Mouse (Mus musculus): ENCODE measurements around the gene Trabd2b. TPM values are rescaled to one million over a fixed set of nuclear protein-coding genes. Genes with fewer than 3 reads are reported as not detected.

Gene Trabd2b
- polyA plus RNA-seq, 1 experiment from 2014 or later: 0.65 TPM

DNA sequence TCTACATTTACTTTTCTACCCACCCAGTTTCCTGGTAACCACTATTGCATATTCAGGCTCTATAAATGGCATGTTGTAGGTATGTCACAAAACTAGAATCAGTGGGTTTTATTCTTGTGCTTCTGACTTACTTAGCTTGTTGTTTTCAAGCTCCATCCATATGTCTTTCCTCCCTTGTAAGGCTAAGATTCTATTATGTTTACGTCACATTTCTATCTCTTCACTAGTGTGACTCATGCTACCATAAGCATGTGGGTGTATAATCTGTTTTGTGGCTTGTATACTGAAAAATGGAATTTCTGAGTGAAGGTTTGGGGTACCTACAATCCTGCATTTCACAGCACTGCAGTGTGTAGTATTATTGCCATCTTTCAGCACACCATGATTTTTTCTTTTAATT lies 32.2 kb upstream of the Trabd2b start:
- ATAC-seq (replicated peaks): no peak
- no peak overlapping the region for H3K4me3 ChIP-seq
- no peaks in the 10 kb centered on the region for H3K36me3 ChIP-seq (replicated peaks)
- H3K9ac ChIP-seq: no peak overlapping the region
- no peaks in the 10 kb centered on the region for H3K9me3 ChIP-seq
- no peak overlapping the region for H3K27ac ChIP-seq
- H3K27me3 ChIP-seq (replicated peaks): no peaks in the 10 kb centered on the region
- WGBS: 93% methylated on average over 1 of the region's 1 CpGs
- no peaks in the 10 kb centered on the region for H3K4me1 ChIP-seq
- no peak overlapping the region for H3K4me2 ChIP-seq

GRCm38 (mm10) chr4:114377531-114377930 lies 29.0 kb upstream of the Trabd2b start:
- ATAC-seq (replicated peaks): no peak
- no peak overlapping the region for H3K9ac ChIP-seq
- no peak overlapping the region for H3K27ac ChIP-seq
- H3K27me3 ChIP-seq (replicated peaks): no peaks in the 10 kb centered on the region
- no peaks in the 10 kb centered on the region for H3K4me1 ChIP-seq
- H3K9me3 ChIP-seq: no peaks in the 10 kb centered on the region
- H3K36me3 ChIP-seq (replicated peaks): no peaks in the 10 kb centered on the region
- WGBS: 90% methylated on average over 11 of the region's 11 CpGs
- no peak overlapping the region for H3K4me3 ChIP-seq
- no peak overlapping the region for H3K4me2 ChIP-seq

GRCm38 (mm10) chr4:114378512-114378911 lies 28.0 kb upstream of the Trabd2b start:
- no peak overlapping the region for H3K4me3 ChIP-seq
- no peaks in the 10 kb centered on the region for H3K9me3 ChIP-seq
- H3K9ac ChIP-seq: no peak overlapping the region
- H3K4me1 ChIP-seq: no peaks in the 10 kb centered on the region
- no peaks in the 10 kb centered on the region for H3K36me3 ChIP-seq (replicated peaks)
- 79% methylated on average over 7 of the region's 7 CpGs for WGBS
- no peak overlapping the region for H3K4me2 ChIP-seq
- no peak overlapping the region for H3K27ac ChIP-seq
- no peaks in the 10 kb centered on the region for H3K27me3 ChIP-seq (replicated peaks)
- ATAC-seq (replicated peaks): no peak

DNA sequence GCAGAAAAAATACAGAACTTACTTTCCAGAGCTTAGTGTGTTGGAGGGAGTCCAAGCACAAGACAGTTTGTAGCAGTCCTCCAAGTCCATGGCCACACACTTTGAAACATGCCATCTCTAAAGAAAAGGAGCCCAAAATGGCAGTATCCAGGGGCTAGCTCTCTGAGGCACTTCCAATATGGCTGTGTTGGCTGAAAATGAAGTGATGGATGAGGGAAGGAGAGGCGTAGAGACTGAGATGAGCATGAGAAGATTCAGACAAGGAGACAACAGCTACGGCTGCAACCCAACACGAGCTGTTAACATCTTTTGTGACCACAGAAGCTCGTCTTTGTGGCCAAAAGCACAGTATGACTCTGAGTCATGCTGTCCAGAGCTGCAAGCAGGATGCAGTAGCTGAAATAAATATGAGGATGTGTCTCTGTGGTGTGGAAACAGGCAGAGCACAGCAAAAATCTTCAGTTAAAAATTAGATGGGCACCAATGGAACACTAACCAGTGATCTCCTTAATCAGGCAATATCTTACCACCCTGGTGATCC lies 27.0 kb upstream of the Trabd2b start:
- no peak for ATAC-seq (replicated peaks)
- Histone ChIP-seq H3K9ac (no peak overlapping the region), H3K4me3 (no peak overlapping the region), H3K27ac (no peak overlapping the region), H3K36me3 (replicated peaks) (no peaks in the 10 kb centered on the region), H3K4me2 (no peak overlapping the region), H3K4me1 (no peaks in the 10 kb centered on the region), H3K9me3 (no peaks in the 10 kb centered on the region), H3K27me3 (replicated peaks) (no peaks in the 10 kb centered on the region)
- 87% methylated on average over 4 of the region's 4 CpGs for WGBS

DNA sequence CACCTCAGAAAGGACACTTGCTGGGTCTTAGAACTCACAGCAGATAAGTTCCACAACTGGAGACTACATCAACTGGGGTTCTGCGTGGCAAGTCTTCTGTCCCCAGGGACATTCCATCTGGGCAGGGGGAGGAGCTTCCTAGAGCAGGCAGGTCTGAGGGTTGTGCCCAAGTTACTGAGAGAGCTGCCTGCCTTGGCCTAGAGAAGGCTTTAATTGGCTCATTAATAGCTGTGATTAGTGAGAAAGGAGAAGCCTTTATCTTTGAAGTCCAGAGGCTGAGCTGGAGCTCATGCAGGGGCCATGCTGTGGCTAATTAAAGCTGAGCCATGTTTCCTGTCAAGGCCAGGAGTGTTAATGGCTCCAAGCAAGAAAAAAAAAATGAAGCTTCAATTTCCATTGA lies 23.9 kb upstream of the Trabd2b start:
- Histone ChIP-seq H3K9ac (no peak overlapping the region), H3K4me3 (no peak overlapping the region), H3K36me3 (replicated peaks) (no peaks in the 10 kb centered on the region), H3K4me2 (no peak overlapping the region), H3K9me3 (no peaks in the 10 kb centered on the region), H3K27me3 (replicated peaks) (no peaks in the 10 kb centered on the region), H3K4me1 (no peaks in the 10 kb centered on the region), H3K27ac (no peak overlapping the region)
- WGBS: 21% methylated on average over 1 of the region's 1 CpGs
- peak; percentile 66 for ATAC-seq (replicated peaks)

DNA sequence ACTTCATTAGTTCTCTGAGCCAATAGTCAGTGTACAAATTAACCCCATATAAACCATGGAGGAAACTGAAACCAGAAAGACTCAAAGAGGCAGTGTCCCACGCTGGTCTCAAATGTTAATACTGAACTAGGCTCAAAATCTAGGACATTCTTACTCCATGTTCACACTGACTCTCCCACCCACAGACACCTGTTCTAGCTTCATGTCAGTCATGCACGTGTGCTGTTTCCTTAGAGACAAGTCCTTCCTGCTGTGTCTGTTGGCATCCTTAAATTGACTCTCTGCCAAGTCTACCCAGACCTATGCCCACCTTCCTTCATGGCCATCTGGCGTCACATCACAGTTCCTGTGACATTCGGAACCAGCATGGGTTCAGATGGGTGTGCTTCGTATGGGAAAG lies 21.3 kb upstream of the Trabd2b start:
- H3K9ac ChIP-seq: no peak overlapping the region
- H3K4me3 ChIP-seq: no peak overlapping the region
- no peaks in the 10 kb centered on the region for H3K27me3 ChIP-seq (replicated peaks)
- H3K4me2 ChIP-seq: no peak overlapping the region
- no peaks in the 10 kb centered on the region for H3K36me3 ChIP-seq (replicated peaks)
- no peaks in the 10 kb centered on the region for H3K4me1 ChIP-seq
- 86% methylated on average over 5 of the region's 5 CpGs for WGBS
- H3K9me3 ChIP-seq: no peaks in the 10 kb centered on the region
- ATAC-seq (replicated peaks): no peak
- no peak overlapping the region for H3K27ac ChIP-seq

GRCm38 (mm10) chr4:114386395-114386811 lies 20.1 kb upstream of the Trabd2b start:
- no peaks in the 10 kb centered on the region for H3K36me3 ChIP-seq (replicated peaks)
- H3K4me2 ChIP-seq: no peak overlapping the region

DNA sequence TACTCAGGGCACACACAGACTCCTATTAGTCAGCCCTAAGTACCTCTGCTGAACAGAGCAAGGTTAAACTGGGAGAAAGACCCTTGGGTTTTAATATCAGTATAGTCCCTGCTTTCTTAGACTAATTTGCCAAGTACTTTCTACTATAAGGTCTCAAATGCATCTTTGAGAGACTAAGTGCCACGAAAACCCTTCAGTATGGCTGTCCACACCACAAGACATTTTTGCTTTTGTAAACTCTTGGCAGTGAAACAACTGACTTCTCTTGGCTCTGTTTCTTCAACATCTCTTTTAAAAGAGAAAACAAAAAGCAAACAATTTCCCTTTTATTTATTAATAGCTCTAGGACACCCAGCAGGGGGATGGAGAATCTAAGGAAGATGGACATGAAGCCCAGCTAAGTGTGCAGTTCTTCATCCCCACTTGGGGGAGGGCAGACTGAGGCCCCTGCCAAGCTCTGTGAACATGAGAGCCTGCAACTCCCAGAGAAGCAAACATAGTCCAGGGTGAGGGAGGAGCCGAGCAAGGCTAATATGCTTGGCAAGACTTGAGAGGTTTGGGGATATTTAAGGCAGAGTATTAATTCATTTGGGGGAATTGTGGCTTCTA lies 18.9 kb upstream of the Trabd2b start:
- H3K27ac ChIP-seq: no peak overlapping the region
- H3K4me1 ChIP-seq: no peaks in the 10 kb centered on the region
- no peaks in the 10 kb centered on the region for H3K27me3 ChIP-seq (replicated peaks)
- no peak for ATAC-seq (replicated peaks)
- H3K9ac ChIP-seq: no peak overlapping the region
- no peak overlapping the region for H3K4me3 ChIP-seq
- 77% methylated on average over 2 of the region's 2 CpGs for WGBS
- no peaks in the 10 kb centered on the region for H3K9me3 ChIP-seq
- no peaks in the 10 kb centered on the region for H3K36me3 ChIP-seq (replicated peaks)
- H3K4me2 ChIP-seq: no peak overlapping the region

More at GRCm38 (mm10) chr4:114386395-114386811, 20.1 kb upstream of the Trabd2b start:
- no peaks in the 10 kb centered on the region for H3K27me3 ChIP-seq (replicated peaks)
- peak; percentile 33; the same call in 1 of the 2 replicates for ATAC-seq (replicated peaks)
- no peak overlapping the region for H3K9ac ChIP-seq
- no peaks in the 10 kb centered on the region for H3K4me1 ChIP-seq
- H3K4me3 ChIP-seq: no peak overlapping the region
- WGBS: 63% methylated on average over 2 of the region's 2 CpGs
- H3K27ac ChIP-seq: no peak overlapping the region
- H3K9me3 ChIP-seq: no peaks in the 10 kb centered on the region

GRCm38 (mm10) chr4:114388306-114388705 lies 18.2 kb upstream of the Trabd2b start:
- no peak overlapping the region for H3K9ac ChIP-seq
- no peak for ATAC-seq (replicated peaks)
- no peaks in the 10 kb centered on the region for H3K36me3 ChIP-seq (replicated peaks)
- no peaks in the 10 kb centered on the region for H3K4me1 ChIP-seq
- H3K27me3 ChIP-seq (replicated peaks): no peaks in the 10 kb centered on the region
- no peak overlapping the region for H3K4me3 ChIP-seq
- 87% methylated on average over 3 of the region's 3 CpGs for WGBS
- H3K9me3 ChIP-seq: no peaks in the 10 kb centered on the region
- no peak overlapping the region for H3K4me2 ChIP-seq
- no peak overlapping the region for H3K27ac ChIP-seq

DNA sequence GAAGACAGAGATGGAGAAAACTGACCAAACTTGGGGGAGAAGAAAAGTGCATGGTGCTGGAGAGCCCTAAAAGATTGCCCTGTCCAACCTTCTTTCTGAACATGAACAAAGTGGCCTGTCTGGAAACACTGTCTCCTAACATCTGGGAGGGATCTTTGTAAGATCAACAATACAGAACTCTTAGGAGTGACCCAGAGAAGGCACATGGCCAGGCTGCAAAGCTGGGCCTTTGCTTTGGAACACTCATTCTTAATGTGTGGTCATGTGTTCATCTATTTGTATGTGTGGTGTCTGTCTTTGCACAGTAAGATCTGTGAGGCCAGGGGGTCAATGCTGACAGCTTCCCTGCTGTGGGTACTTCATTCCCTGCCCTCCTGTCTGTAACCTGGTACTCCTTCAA lies 16.9 kb upstream of the Trabd2b start:
- H3K9me3 ChIP-seq: no peaks in the 10 kb centered on the region
- H3K36me3 ChIP-seq (replicated peaks): no peaks in the 10 kb centered on the region
- H3K27ac ChIP-seq: no peak overlapping the region
- H3K4me2 ChIP-seq: no peak overlapping the region
- no peaks in the 10 kb centered on the region for H3K27me3 ChIP-seq (replicated peaks)
- no peaks in the 10 kb centered on the region for H3K4me1 ChIP-seq
- no peak for ATAC-seq (replicated peaks)
- H3K9ac ChIP-seq: no peak overlapping the region
- no peak overlapping the region for H3K4me3 ChIP-seq

DNA sequence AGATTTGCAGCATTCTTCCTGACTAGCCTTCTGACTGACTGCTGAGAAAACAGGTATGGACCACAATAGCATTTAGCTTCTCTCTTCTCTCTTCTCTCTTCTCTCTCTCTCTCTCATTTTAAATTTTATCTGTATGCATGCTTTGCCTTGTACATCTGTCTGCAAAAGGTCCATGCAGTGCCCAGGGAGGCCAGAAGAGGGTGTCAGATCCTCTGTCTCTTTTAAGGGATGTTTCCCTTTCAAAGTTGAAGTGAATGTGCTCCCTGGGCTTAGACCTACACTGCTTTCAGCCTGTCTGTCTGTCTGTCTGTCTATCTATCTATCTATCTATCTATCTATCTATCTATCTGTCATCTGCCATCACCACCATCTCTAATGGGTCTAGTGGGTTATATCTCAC lies 8.9 kb upstream of the Trabd2b start:
- H3K4me2 ChIP-seq: no peak overlapping the region

GRCm38 (mm10) chr4:114399821-114400220 lies 6.7 kb upstream of the Trabd2b start:
- Histone ChIP-seq H3K27ac (no peak overlapping the region), H3K36me3 (replicated peaks) (no peaks in the 10 kb centered on the region), H3K27me3 (replicated peaks) (no peaks in the 10 kb centered on the region), H3K4me1 (no peaks in the 10 kb centered on the region), H3K9me3 (no peaks in the 10 kb centered on the region), H3K4me2 (no peak overlapping the region), H3K4me3 (no peak overlapping the region), H3K9ac (no peak overlapping the region)
- 62% methylated on average over 3 of the region's 3 CpGs for WGBS
- no peak for ATAC-seq (replicated peaks)

More for the DNA sequence above, 8.9 kb upstream of the Trabd2b start:
- no peak overlapping the region for H3K27ac ChIP-seq
- ATAC-seq (replicated peaks): no peak
- no peaks in the 10 kb centered on the region for H3K27me3 ChIP-seq (replicated peaks)
- H3K4me3 ChIP-seq: no peak overlapping the region
- H3K4me1 ChIP-seq: no peaks in the 10 kb centered on the region
- H3K9ac ChIP-seq: no peak overlapping the region
- no peaks in the 10 kb centered on the region for H3K36me3 ChIP-seq (replicated peaks)
- H3K9me3 ChIP-seq: no peaks in the 10 kb centered on the region

GRCm38 (mm10) chr4:114401993-114402731 lies 4.4 kb upstream of the Trabd2b start:
- no peak for ATAC-seq (replicated peaks)
- 52% methylated on average over 7 of the region's 7 CpGs for WGBS

More at GRCm38 (mm10) chr4:114401993-114402731, 4.4 kb upstream of the Trabd2b start:
- no peak overlapping the region for H3K9ac ChIP-seq
- H3K27me3 ChIP-seq (replicated peaks): peaks cover 8% of the 10 kb centered on the region
- no peaks in the 10 kb centered on the region for H3K9me3 ChIP-seq
- H3K36me3 ChIP-seq (replicated peaks): no peaks in the 10 kb centered on the region
- H3K4me2 ChIP-seq: no peak overlapping the region
- no peak overlapping the region for H3K4me3 ChIP-seq
- H3K27ac ChIP-seq: no peak overlapping the region
- peaks cover 10% of the 10 kb centered on the region for H3K4me1 ChIP-seq

Data from midbrain, embryonic 15.5 days (tissue).